In genomic region chr14:45700031-45700572, GRCm38 (mm10) we compare ENCODE assay signal across 10 mouse cellular contexts.
"Had no signal": no experiment of that assay in that cellular context is flagged by ENCODE, and none has a peak within 500 bp of the region (broad histone marks: within the 10 kb centered on the region; RNA-seq: fewer than 3 reads in every experiment).

No protein-coding gene starts in this region.

- H3K4me3 ChIP-seq: layer of hippocampus, adult 2 months; limb, embryonic 13.5 days; liver, embryonic 13.5 days; midbrain, embryonic 12.5 days had no signal

- H3K36me3 ChIP-seq: limb, embryonic 13.5 days; liver, embryonic 13.5 days; midbrain, embryonic 12.5 days had no signal

- H3K9me3 ChIP-seq: liver, embryonic 13.5 days had no signal

- H3K27ac ChIP-seq: layer of hippocampus, adult 2 months; limb, embryonic 13.5 days; liver, embryonic 13.5 days; midbrain, embryonic 12.5 days had no signal

- DNase-seq: kidney, postnatal 10 days; kidney, postnatal 4 days; left cerebral cortex, postnatal 4 days; liver, embryonic 13.5 days; lung, adult 18-20 months; right cerebral cortex, postnatal 14 days; thymus, postnatal 4 days had no signal

- H3K27me3 ChIP-seq: limb, embryonic 13.5 days; liver, embryonic 13.5 days; midbrain, embryonic 12.5 days had no signal

- H3K4me1 ChIP-seq: limb, embryonic 13.5 days; liver, embryonic 13.5 days; midbrain, embryonic 12.5 days had no signal
